In genomic region chr8:34546815-34547214, GRCm38 (mm10) we compare ENCODE assay signal across 8 mouse cellular contexts.
DNase-seq lines count a peak whose midpoint lies in the region; ATAC-seq and TF ChIP-seq lines count a peak whose summit lies in the region.

No protein-coding gene starts in this region.

- H3K9ac ChIP-seq in forebrain, embryonic 11.5 days (ENCODE audit: low read length): no peak overlapping the region
- H3K9ac ChIP-seq in forebrain, postnatal 0 days: no peak overlapping the region
- no peak overlapping the region for H3K9ac ChIP-seq in intestine, embryonic 14.5 days (ENCODE audit: low read length)
- no peak overlapping the region for H3K9ac ChIP-seq in midbrain, embryonic 16.5 days (ENCODE audit: low read depth, low read length)

- no peak overlapping the region for H3K27ac ChIP-seq in forebrain, embryonic 11.5 days (ENCODE audit: low read depth, low read length)
- no peak overlapping the region for H3K27ac ChIP-seq in forebrain, postnatal 0 days (ENCODE audit: low read depth, low read length)
- no peak overlapping the region for H3K27ac ChIP-seq in intestine, embryonic 14.5 days (ENCODE audit: low read depth)
- no peak overlapping the region for H3K27ac ChIP-seq in midbrain, embryonic 16.5 days (ENCODE audit: low read length)

- ATAC-seq in forebrain, embryonic 11.5 days (replicated peaks; ENCODE audit: low FRiP score): no peak
- no peak for ATAC-seq in forebrain, postnatal 0 days
- ATAC-seq in intestine, embryonic 14.5 days (replicated peaks; ENCODE audit: low FRiP score, low TSS enrichment, low read depth): no peak
- no peak for ATAC-seq in midbrain, embryonic 16.5 days

- no peak for TF ChIP-seq CTCF in forebrain, postnatal 0 days (IDR thresholded peaks at IDR 0.05; ENCODE audit: low read depth)

- H3K4me3 ChIP-seq in forebrain, embryonic 11.5 days (ENCODE audit: low read depth, low read length): no peak overlapping the region
- H3K4me3 ChIP-seq in forebrain, postnatal 0 days (ENCODE audit: low read depth, low read length): no peak overlapping the region
- no peak overlapping the region for H3K4me3 ChIP-seq in intestine, embryonic 14.5 days (ENCODE audit: low read depth, low read length)
- H3K4me3 ChIP-seq in midbrain, embryonic 16.5 days (ENCODE audit: low read depth, low read length): no peak overlapping the region

- no peaks in the 10 kb centered on the region for H3K36me3 ChIP-seq in forebrain, embryonic 11.5 days (ENCODE audit: control insufficient read depth, insufficient read depth, low read length)
- no peaks in the 10 kb centered on the region for H3K36me3 ChIP-seq in forebrain, postnatal 0 days (ENCODE audit: insufficient read depth)
- no peaks in the 10 kb centered on the region for H3K36me3 ChIP-seq in intestine, embryonic 14.5 days (ENCODE audit: control insufficient read depth, insufficient read depth, low read length)
- H3K36me3 ChIP-seq in midbrain, embryonic 16.5 days (ENCODE audit: control insufficient read depth, insufficient read depth, low read length): no peaks in the 10 kb centered on the region

- no peaks in the 10 kb centered on the region for H3K9me3 ChIP-seq in forebrain, embryonic 11.5 days (ENCODE audit: control insufficient read depth, low read length)
- no peaks in the 10 kb centered on the region for H3K9me3 ChIP-seq in forebrain, postnatal 0 days (ENCODE audit: low read length)
- no peaks in the 10 kb centered on the region for H3K9me3 ChIP-seq in intestine, embryonic 14.5 days (ENCODE audit: control insufficient read depth, low read length)
- H3K9me3 ChIP-seq in midbrain, embryonic 16.5 days (replicated peaks; ENCODE audit: control insufficient read depth, low read length, poor library complexity, severe bottlenecking): no peaks in the 10 kb centered on the region

- H3K27me3 ChIP-seq in forebrain, embryonic 11.5 days (ENCODE audit: control insufficient read depth, insufficient read depth, low read length): no peaks in the 10 kb centered on the region
- H3K27me3 ChIP-seq in forebrain, postnatal 0 days (ENCODE audit: insufficient read depth, low read length): no peaks in the 10 kb centered on the region; the same call in 1 of the 2 replicates
- no peaks in the 10 kb centered on the region for H3K27me3 ChIP-seq in intestine, embryonic 14.5 days (replicated peaks; ENCODE audit: control insufficient read depth, insufficient read depth, low read length)
- H3K27me3 ChIP-seq in midbrain, embryonic 16.5 days (ENCODE audit: control insufficient read depth, insufficient read depth, low read depth, low read length): no peaks in the 10 kb centered on the region

- no peaks in the 10 kb centered on the region for H3K4me1 ChIP-seq in forebrain, embryonic 11.5 days (replicated peaks; ENCODE audit: control insufficient read depth, insufficient read depth, low read length)
- H3K4me1 ChIP-seq in forebrain, postnatal 0 days (ENCODE audit: insufficient read depth): no peaks in the 10 kb centered on the region
- peaks cover 2% of the 10 kb centered on the region; the same call in 1 of the 2 replicates for H3K4me1 ChIP-seq in intestine, embryonic 14.5 days (replicated peaks; ENCODE audit: control insufficient read depth, insufficient read depth, low read length)
- H3K4me1 ChIP-seq in midbrain, embryonic 16.5 days (ENCODE audit: control insufficient read depth, insufficient read depth, low read length): peaks cover 3% of the 10 kb centered on the region; the same call in 1 of the 2 replicates

- DNase-seq in forebrain, embryonic 11.5 days (ENCODE audit: low spot score): no peak
- no peak for DNase-seq in forebrain, postnatal 0 days
- DNase-seq in R1 (ENCODE audit: low read depth, low spot score) (peak; percentile 18), adipocyte (ENCODE audit: low spot score) (no peak)
- DNase-seq in intestine, embryonic 14.5 days (ENCODE audit: low spot score): no peak
- no peak for DNase-seq in frontal cortex, adult 2 months (ENCODE audit: extremely low spot score in 1 of 2, low spot score in 1 of 2)
- no peak for DNase-seq in layer of hippocampus, postnatal 25 days (ENCODE audit: extremely low spot score in 1 of 2, low spot score in 1 of 2)

- WGBS in forebrain, embryonic 11.5 days: 17% methylated on average over 11 of the region's 11 CpGs
- WGBS in forebrain, postnatal 0 days: 20% methylated on average over 11 of the region's 11 CpGs
- WGBS in intestine, embryonic 14.5 days: 25% methylated on average over 11 of the region's 11 CpGs
- 17% methylated on average over 11 of the region's 11 CpGs for WGBS in midbrain, embryonic 16.5 days

- peak overlapping the region; percentile 2; the same call in 1 of the 2 replicates for H3K4me2 ChIP-seq in forebrain, embryonic 11.5 days (ENCODE audit: low read depth, low read length, severe bottlenecking)
- H3K4me2 ChIP-seq in forebrain, postnatal 0 days (ENCODE audit: low read depth): no peak overlapping the region
- H3K4me2 ChIP-seq in intestine, embryonic 14.5 days (ENCODE audit: low read length): peak overlapping the region; percentile 32
- H3K4me2 ChIP-seq in midbrain, embryonic 16.5 days (ENCODE audit: low read length): peak overlapping the region; percentile 30
